Mouse (Mus musculus) gastrocnemius, postnatal 14 days (tissue): ENCODE measurements around the gene Gm21962. TPM values are rescaled to one million over a fixed set of nuclear protein-coding genes. Genes with fewer than 3 reads are reported as not detected.
"Not testable (repeated sequence)": the region's sequence is repeated elsewhere in the genome, so short reads cannot be mapped to it uniquely, and the experiment has no call there.

Experiments used
- DNase-seq: peaks from one replicate; pipeline ENCODE4 v3.0.0; 2021; ENCODE audit warnings: mixed read lengths
- intact Hi-C: fragments of 180-260 bp; cut with DNase I; formaldehyde crosslinking; loops from one replicate; pipeline ENCODE4 v1.15.1; 2025; ENCODE audit warnings: low total_unique reads
- long read RNA-seq, 2 experiments: library from polyadenylated mRNA; stranded (forward); transcript quantifications; one replicate each; pipeline ENCODE4 v2.0.0; 2021
- total RNA-seq, 2 experiments: library from RNA; stranded (reverse); gene quantifications; 2 replicates each; pipeline ENCODE4 v1.2.3; 2021

Gene Gm21962
- not detected for total RNA-seq
- long read RNA-seq, experiment 1, result 0 reads
- long read RNA-seq, experiment 2, result 0 reads

- intact Hi-C loops, DNase-seq: not testable (repeated sequence)
Measured at GRCm38 (mm10) chr3:137671224-137671623, at the start of gene Gm21962. TSS of gene Gm21962 (plus strand) at chr3:137671524.

- DNase-seq, result no peak
- intact Hi-C loops, result no loop called here
Measured at GRCm38 (mm10) chr3:137622091-137622490, 49.2 kb upstream of the Gm21962 start.

GRCm38 (mm10) chr3:137622895-137623580 lies 48.3 kb upstream of the Gm21962 start:
- no peak for DNase-seq
- intact Hi-C loops, result no loop called here

- peak; percentile 86 for DNase-seq
- intact Hi-C loops, result no loop called here
Measured at GRCm38 (mm10) chr3:137623581-137624362, 47.6 kb upstream of the Gm21962 start.

- intact Hi-C loops, result loop anchor here (5.0 kb wide), 1 partner anchor 127 kb away; no protein-coding TSS in a partner anchor
Measured at GRCm38 (mm10) chr3:137625054-137625453, 46.3 kb upstream of the Gm21962 start.

GRCm38 (mm10) chr3:137633726-137634125 lies 37.6 kb upstream of the Gm21962 start:
- intact Hi-C loops, result no loop called here
- no peak for DNase-seq

More at GRCm38 (mm10) chr3:137625054-137625453, 46.3 kb upstream of the Gm21962 start:
- peak; percentile 53 for DNase-seq

- no peak for DNase-seq
- intact Hi-C loops, result no loop called here
Measured at GRCm38 (mm10) chr3:137636571-137636970, 34.8 kb upstream of the Gm21962 start.

GRCm38 (mm10) chr3:137641238-137641637 lies 30.1 kb upstream of the Gm21962 start:
- intact Hi-C loops, result no loop called here
- DNase-seq, result peak; percentile 38

- DNase-seq, result no peak
- intact Hi-C loops, result no loop called here
Measured at GRCm38 (mm10) chr3:137642137-137642536, 29.2 kb upstream of the Gm21962 start.

GRCm38 (mm10) chr3:137642568-137642967 lies 28.8 kb upstream of the Gm21962 start:
- intact Hi-C loops, result no loop called here

GRCm38 (mm10) chr3:137644081-137644480 lies 27.2 kb upstream of the Gm21962 start:
- DNase-seq, result no peak

More at GRCm38 (mm10) chr3:137642568-137642967, 28.8 kb upstream of the Gm21962 start:
- DNase-seq, result no peak

GRCm38 (mm10) chr3:137644947-137645346 lies 26.4 kb upstream of the Gm21962 start:
- intact Hi-C loops, result no loop called here
- no peak for DNase-seq

More at GRCm38 (mm10) chr3:137644081-137644480, 27.2 kb upstream of the Gm21962 start:
- intact Hi-C loops, result no loop called here

- DNase-seq, result no peak
- intact Hi-C loops, result no loop called here
Measured at GRCm38 (mm10) chr3:137647427-137648100, 23.8 kb upstream of the Gm21962 start.

- no peak for DNase-seq
- intact Hi-C loops, result no loop called here
Measured at GRCm38 (mm10) chr3:137649112-137649511, 22.2 kb upstream of the Gm21962 start.

- intact Hi-C loops, result no loop called here
- no peak for DNase-seq
Measured at GRCm38 (mm10) chr3:137652853-137653252, 18.5 kb upstream of the Gm21962 start.

- intact Hi-C loops, result no loop called here
- DNase-seq, result peak; percentile 47
Measured at GRCm38 (mm10) chr3:137680923-137681322, 9.6 kb downstream of the Gm21962 start.

- intact Hi-C loops, result no loop called here
- DNase-seq, result no peak
Measured at GRCm38 (mm10) chr3:137682911-137683806, 11.8 kb downstream of the Gm21962 start.

- intact Hi-C loops, result no loop called here
- no peak for DNase-seq
Measured at GRCm38 (mm10) chr3:137683807-137684403, 12.6 kb downstream of the Gm21962 start.

GRCm38 (mm10) chr3:137686932-137687331 lies 15.6 kb downstream of the Gm21962 start:
- no peak for DNase-seq
- intact Hi-C loops, result no loop called here
